Mouse (Mus musculus): Measurements from ENCODE around the gene Clnk.

The Clnk gene

GRCm38 (mm10) chr5:38850171-38850570, 26.4 kb downstream of the Clnk start:
- no peak for DNase-seq

- DNase-seq, result no peak
Observed at GRCm38 (mm10) chr5:38845529-38845928, 31.1 kb downstream of the Clnk start.

GRCm38 (mm10) chr5:38844312-38844711, 32.3 kb downstream of the Clnk start:
- DNase-seq, result no peak

GRCm38 (mm10) chr5:38839981-38840380, 36.6 kb downstream of the Clnk start:
- no peak for DNase-seq

GRCm38 (mm10) chr5:38827310-38827709, 49.3 kb downstream of the Clnk start:
- no peak for DNase-seq

- DNase-seq, result no peak
Observed at GRCm38 (mm10) chr5:38826586-38826985, 50.0 kb downstream of the Clnk start.

- DNase-seq, result peak; percentile 40
Observed at GRCm38 (mm10) chr5:38824132-38824965, 52.3 kb downstream of the Clnk start.

- no peak for DNase-seq
Observed at GRCm38 (mm10) chr5:38813391-38814109, 63.1 kb downstream of the Clnk start.

GRCm38 (mm10) chr5:38812916-38813315, 63.7 kb downstream of the Clnk start:
- no peak for DNase-seq

- peak; percentile 55 for DNase-seq
Observed at GRCm38 (mm10) chr5:38812386-38812785, 64.2 kb downstream of the Clnk start.

GRCm38 (mm10) chr5:38798910-38799309, 77.7 kb downstream of the Clnk start:
- DNase-seq, result no peak

- DNase-seq, result peak; percentile 55
Observed at GRCm38 (mm10) chr5:38795139-38795538, 81.5 kb downstream of the Clnk start.

GRCm38 (mm10) chr5:38791116-38791515, 85.5 kb downstream of the Clnk start:
- DNase-seq, result no peak

- DNase-seq, result no peak
Observed at GRCm38 (mm10) chr5:38788820-38789219, 87.8 kb downstream of the Clnk start.

GRCm38 (mm10) chr5:38787851-38788520, 88.6 kb downstream of the Clnk start:
- DNase-seq, result peak; percentile 70

- DNase-seq, result peak; percentile 20
Observed at GRCm38 (mm10) chr5:38786126-38786525, 90.5 kb downstream of the Clnk start.

GRCm38 (mm10) chr5:38785686-38786085, 90.9 kb downstream of the Clnk start:
- no peak for DNase-seq

GRCm38 (mm10) chr5:38781813-38782212, 94.8 kb downstream of the Clnk start:
- DNase-seq, result peak; percentile 72

- DNase-seq, result peak; percentile 27
Observed at GRCm38 (mm10) chr5:38780631-38781030, 96.0 kb downstream of the Clnk start.

- no peak for DNase-seq
Observed at GRCm38 (mm10) chr5:38780045-38780444, 96.6 kb downstream of the Clnk start.

GRCm38 (mm10) chr5:38775500-38775899, 101.1 kb downstream of the Clnk start:
- DNase-seq, result no peak

GRCm38 (mm10) chr5:38754950-38755349, 121.7 kb downstream of the Clnk start:
- DNase-seq, result peak; percentile 55

- DNase-seq, result no peak
Observed at GRCm38 (mm10) chr5:38752749-38753148, 123.9 kb downstream of the Clnk start.

All from retina, postnatal 1 day (tissue).